Mouse (Mus musculus) cerebellum, adult 9-10 months (tissue): ENCODE measurements at regions not wholly inside any gene's neighbourhood (a gene's known extent, or its start where the extent isn't known, plus 50 kb on each side); places are given as distances from the start of the nearest gene placed in this dataset.

ENCODE experiments used
- DNase-seq: peaks from one replicate; pipeline ENCODE4 v3.0.0; 2022

GRCm38 (mm10) chr12:69101965-69102364 is 57.0 kb downstream of the Rps29 start:
- no peak for DNase-seq

DNA sequence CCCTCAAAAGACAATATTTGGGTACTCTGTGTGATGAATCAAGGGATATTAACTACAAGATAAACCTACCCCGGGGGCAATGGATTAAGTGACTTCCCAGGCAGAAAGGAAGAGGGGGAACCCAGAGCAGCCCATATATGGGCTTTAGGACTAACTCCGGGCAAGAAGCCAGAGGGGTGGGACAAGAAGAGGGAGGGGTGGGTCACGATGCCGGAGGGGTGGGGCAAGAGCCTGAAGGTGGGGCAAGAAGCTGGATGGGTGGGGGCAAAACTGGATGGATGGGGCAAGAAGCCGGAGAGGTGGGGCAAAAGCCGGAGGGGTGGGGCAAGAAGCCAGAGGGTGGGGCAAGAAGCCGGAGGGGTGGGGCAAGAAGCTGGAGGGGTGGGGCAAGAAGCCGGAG is 64.1 kb downstream of the Rps29 start:
- no peak for DNase-seq

- no peak for DNase-seq
These were observed 65.8 kb downstream of the Rps29 start for GRCm38 (mm10) chr12:69093073-69093797.

DNA sequence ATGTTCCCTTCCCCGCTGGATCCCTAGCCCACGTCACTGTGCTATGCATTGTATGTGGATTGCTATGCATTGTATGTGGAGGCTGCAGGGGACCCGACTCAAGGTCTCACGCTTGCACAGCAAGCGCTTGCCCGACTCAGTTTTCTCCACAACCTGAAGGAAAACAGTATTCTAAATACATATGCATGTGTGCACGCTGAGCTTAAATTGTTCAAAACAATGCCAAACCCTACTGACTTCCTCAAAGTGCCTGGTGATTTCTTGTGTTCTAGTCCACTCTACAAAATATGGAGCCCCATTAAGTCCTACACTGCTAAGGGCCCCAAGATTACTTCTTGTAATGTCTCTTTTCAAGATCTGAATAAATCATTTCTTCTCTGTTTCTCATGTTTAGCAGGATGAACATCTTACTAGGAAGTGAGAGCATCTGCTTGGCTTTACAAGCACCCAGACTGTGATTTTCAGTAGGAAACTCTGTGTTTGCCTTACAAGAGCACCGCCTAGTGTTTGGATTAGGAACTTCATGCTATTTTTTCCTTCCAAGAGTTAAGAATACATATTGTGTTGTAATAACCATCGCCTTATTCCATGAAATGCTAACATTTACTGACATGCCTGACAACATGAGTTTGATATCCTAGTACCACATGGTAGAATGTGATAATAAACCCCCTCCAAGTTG is 70.9 kb downstream of the Rps29 start:
- DNase-seq = peak; percentile 24

DNA sequence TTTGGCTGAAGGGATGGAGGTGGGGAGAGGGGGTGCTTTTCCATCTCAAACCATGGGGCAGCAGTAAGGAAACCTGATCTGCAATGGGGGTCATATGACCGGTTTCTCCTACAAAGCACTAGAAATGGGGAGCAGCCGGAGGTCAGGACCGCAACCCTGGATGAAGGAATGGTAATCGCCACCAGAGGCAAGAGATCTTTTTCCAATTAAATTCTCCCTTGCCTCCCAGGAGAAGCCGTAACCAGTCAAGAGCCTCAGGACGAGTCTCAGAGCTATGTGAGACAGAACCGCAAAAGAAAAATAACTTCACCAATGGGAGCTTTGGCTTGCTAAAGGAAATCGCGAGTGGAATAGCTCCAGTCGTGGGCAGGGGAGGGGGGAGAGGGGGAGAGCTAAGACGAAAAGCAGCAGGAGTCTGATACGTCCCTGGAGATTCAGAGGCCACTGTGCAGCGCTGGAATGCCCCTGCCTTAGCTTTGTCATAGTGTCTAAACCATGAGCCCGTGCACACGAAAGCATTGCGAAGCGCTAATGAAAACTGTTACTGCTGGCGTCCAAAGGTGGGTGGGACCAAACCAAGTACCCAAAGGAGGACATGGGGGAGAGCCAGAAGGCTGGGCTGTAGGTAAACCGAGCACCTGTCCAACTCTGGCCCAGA is 73.3 kb downstream of the Rps29 start:
- DNase-seq = no peak

GRCm38 (mm10) chr12:69084656-69085055 is 74.3 kb downstream of the Rps29 start:
- no peak for DNase-seq

- DNase-seq = no peak
These were observed 76.9 kb downstream of the Rps29 start for GRCm38 (mm10) chr12:69082051-69082450.

DNA sequence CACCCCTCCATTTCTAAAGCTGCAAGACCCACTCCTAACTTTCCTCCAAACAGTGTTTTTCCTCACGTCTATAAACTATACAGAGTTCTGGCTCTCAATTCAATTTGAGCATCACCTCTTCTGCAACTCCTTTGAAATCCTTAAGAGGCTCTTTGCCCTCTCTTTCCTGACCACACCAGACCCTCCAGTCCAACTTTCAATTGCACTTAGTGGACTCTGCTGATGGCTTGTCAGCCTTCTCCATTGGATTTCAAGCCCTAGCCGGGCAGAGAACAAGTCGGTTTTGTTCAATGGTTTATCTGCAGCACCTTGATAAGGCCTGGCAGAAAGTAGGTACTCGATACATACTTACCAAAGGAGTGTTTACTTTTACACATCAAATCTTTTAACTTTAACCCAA is 119.4 kb downstream of the Rps29 start:
- DNase-seq = no peak

DNA sequence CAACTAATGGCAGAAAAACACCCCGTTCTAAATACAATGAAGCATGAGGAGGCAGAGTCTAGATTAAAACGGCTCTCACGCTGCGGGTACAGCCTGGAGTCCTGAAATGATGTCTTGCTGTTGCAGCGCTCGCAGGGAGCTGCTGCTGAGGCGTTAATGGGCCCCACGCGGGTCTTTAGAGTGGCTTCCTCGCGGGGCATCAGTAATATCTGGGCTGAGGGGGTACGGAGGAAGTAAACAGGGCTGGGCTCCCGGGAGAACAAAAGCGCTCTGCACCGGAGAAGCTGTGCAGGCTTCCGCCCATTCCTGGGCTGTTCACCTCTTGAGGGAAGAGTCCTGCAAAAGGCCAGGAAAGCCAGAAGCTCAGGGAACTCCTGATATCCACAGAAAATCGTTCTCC is 135.4 kb downstream of the Rps29 start:
- DNase-seq = no peak

DNA sequence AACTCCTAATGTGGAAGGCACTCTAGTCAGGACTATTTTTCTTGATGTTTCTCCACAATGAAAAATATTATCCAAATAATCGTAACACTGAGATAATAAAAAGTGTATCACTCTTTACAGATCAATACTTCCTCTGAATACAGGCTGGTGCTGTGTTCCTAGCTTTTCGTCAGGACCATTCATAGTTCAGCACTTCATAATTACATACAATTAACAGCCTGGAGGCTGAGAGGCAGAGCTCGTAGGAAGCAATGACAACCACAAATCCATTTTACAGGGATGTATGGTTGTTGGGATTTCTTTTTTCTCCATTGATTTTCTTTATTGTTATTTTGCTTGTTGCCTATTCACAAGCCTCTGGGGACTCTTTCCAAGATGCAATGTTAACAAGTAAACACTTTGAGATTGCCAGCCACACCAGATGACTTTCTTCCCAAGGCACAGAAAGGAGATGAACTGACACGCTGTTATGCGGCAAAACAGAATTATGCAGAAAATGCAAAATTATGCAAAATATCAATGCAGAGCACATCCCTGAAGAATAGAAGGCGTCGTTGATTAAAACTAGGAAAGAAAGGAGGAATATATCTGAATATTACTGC is 142.2 kb downstream of the Rps29 start:
- DNase-seq = no peak

DNA sequence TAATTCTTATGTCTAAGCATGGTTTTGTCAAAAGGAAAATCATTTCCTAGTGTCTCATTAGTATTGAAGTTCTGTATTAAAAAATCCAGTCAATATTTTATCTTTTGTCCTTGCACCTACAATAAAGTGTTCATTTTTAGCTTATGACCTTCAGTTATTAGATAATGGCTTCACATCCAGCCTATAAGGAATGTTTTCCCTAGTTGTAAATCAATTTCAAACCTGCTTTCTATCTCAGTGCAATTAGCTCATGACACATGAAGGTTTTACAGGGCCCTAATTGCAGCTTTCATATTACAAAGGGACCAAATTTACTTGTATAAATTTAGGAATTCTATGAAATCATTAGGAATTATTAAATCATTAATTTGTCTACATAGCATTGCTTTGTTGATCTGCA is 153.8 kb downstream of the Rps29 start:
- DNase-seq = no peak

DNA sequence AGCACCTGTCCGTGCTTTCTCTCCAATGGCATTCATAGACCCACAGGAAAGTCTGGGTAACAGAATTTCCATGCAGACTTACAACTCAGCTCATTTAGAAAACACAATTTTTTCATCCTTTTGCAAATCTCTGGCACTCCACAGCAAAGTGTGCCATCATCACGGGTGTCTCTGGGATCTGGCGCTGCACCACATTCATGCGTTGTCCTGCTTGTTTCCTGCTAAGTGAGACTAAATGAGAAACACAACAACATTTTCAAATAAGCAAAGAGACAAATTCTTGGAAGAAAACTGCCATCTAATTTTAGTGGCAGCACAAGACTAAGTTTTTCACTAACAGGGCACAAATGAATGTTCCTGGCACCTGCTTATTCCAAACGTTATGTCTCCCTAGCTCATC is 156.9 kb downstream of the Rps29 start:
- DNase-seq = no peak

DNA sequence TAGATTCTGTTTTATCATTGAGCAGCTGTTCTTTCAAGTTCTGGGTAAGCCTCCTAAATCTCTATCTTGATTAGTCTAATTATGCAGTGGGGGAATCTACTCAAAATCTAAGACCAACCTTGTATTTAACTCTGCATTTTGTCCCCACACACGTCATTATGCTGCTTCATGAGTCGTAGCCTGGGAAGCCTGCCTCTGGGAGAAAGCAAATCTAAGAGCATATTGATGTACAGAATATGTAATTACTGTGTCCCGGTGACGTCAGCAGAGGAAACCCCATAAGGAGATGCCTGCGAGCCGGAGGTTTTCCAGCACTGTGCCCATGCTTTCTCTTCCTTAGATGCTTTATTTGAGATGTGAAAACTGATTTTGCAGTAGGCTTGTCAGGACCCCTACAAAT is 161.7 kb downstream of the Rps29 start:
- no peak for DNase-seq

GRCm38 (mm10) chr12:68996740-68997139 is 162.2 kb downstream of the Rps29 start:
- no peak for DNase-seq

DNA sequence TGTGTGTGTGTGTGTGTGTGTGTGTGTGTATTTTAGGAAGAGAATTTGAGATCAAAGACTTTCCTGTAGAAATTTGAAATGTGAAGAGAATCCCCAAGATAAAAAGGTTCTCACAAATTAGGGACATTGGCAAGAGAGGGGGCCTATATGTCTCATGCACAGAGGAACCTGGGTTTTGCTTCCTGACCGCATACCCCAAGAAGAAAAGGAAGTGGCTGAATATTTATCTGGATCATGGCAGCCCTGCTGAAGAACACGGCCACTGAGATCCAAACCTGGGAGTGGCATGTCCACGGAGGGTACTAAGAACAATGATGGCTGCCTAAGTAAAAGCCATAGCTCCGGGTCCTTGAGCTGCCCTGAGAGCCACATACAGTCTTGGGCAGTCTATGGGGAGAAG is 178.3 kb downstream of the Rps29 start:
- no peak for DNase-seq

DNA sequence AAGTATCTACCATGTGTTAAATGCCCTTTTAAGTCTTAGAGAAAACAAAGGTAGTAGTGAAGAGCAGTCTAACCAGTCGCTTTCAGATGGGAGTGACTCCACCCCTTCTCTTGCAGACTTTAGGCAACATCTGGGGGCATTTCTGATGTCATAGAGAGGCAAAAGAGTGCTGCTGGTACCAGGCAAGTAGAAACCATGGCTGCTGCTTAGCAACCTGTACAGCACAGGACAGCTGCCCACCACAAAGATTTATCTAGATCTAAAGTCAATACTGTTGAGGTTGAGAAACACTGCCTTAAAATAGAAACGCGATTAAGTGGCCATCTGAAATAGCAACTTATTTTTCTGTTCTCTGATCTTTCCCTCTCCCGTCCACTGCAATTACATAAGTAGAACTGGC is 178.8 kb downstream of the Rps29 start:
- no peak for DNase-seq

- DNase-seq = no peak
These were observed 179.8 kb downstream of the Rps29 start for GRCm38 (mm10) chr12:68979232-68979631.

- no peak for DNase-seq
These were observed 181.7 kb downstream of the Rps29 start for GRCm38 (mm10) chr12:68977276-68977675.

- no peak for DNase-seq
These were observed 211.7 kb downstream of the Rps29 start for GRCm38 (mm10) chr12:68947240-68947639.

- no peak for DNase-seq
These were observed 248.4 kb downstream of the Rps29 start for GRCm38 (mm10) chr12:68910590-68910989.

GRCm38 (mm10) chr12:68904770-68905169 is 254.2 kb downstream of the Rps29 start:
- DNase-seq = no peak

DNA sequence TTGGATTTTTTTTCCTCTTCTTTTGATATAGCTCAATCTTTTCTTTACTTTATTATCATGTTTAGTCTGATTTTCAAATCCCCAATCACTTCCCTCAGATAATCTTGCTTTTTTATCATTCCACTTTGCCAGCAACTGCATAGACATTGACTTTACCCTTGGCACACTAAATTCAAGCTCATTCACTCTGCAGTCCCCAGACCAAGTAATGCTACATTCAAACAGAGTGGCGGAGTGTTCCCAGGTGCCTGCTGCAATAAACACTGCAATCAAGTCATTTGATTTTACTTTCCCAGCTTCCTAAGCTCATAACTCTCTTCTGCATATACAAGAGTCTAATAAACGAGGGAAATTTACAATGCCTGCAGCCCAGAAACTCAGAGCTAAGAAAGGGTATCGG is 269.8 kb downstream of the Rps29 start:
- DNase-seq = no peak

DNA sequence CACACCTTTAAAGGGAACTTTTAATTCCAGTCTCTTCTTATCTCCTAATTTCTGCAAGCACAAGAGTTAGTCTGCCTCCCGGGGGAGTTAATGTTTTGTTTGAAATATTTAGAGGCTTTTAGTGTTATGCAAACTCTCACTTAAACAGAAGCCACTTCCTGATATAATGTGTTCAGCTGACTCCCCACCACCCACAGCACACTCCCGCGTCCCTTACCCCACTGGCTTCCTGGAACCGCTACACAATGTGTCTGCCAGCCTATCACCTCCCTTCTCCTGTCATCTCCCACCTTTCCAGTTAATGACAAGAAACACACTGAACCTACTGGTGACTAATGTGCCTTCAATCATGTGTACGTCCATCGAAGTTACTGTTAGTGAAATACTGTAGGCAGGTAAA is 276.5 kb downstream of the Rps29 start:
- no peak for DNase-seq

DNA sequence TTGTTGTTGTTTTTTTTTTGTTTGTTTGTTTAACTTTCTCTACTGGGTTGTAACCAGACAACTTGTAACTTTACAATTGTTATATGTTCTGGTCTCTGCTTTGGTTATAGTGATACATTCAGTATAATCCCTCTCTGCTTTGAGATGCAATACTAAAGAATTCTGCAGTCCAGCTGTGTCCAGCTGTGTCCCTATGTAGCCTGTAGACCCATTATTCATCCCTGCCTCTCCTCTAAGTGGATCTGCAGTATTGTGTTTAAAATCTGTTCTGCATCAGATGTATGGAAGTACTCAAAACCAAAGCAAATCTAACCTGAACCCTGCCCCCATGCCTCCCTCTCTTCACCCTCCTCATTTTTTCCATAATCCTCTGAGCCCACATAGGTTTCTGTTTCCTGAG is 279.6 kb downstream of the Rps29 start:
- DNase-seq = no peak
